Mouse (Mus musculus): ENCODE measurements at regions not wholly inside any gene's neighbourhood (a gene's known extent, or its start where the extent isn't known, plus 50 kb on each side); places are given as distances from the start of the nearest gene placed in this dataset.
"Not testable (repeated sequence)": the region's sequence is repeated elsewhere in the genome, so short reads cannot be mapped to it uniquely, and the experiment has no call there.

DNA sequence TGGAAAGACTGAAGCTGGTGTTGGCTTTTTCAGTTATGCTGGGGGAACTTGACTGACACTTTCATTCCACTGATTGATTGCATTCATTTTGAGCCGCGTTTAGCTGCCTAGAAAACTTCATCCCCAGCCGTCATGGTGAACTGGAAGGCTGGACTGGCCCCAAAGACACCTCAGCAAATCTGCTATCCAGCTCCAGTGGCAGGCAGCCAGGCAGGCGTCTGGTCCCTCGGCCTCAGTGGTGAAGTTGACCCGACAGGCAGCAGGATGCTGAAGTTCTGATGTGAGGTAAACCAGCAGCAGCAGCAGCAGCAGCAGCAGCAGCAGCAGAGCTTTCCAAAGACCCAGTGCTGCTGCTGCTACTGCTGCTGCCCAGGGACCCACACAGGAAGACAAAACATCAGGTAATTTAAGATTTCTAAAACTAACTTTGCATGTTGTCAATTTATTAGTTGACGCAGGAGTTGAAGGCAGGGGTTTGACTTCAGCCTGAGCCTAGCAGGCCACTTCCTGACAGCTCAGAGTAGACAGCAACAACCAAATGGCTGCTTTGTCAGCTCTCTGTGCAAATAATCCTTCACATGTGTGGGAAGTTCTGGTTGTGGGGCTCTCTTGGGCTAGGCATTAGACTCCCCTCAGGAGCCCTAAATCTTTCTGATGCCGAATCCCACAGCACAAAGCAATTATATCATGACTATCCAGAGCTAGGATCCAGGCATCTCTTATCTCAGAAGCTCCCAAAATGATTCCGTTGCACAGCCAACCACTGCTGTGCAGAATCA is 200.4 kb upstream of the Nhs start:
- ATAC-seq (replicated peaks; ENCODE audit: low read depth, poor library complexity, severe bottlenecking): no peak

DNA sequence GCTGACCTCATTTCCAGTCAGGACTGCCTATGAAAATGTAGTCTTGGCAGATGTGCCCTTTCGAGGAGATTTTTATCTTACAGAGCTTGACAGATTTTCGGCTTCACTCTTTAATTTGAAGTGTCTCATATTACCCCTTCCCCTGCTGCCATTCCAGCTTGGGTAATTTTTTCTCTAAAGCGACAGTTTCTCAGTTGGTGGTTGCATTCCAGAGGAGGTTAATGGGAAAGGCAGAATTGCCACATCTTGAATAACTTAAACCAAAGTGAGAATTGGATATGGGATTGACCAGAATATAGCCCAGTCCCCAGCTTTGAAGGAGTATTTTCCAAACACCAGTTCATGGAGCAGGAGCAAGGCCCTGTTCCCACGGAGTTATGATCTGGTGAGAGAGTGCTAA is 188.8 kb upstream of the Nhs start:
- no peak for ATAC-seq (replicated peaks; ENCODE audit: low read depth, poor library complexity, severe bottlenecking)

GRCm38 (mm10) chrX:162347886-162348285 is 188.4 kb upstream of the Nhs start:
- ATAC-seq (replicated peaks; ENCODE audit: low read depth, poor library complexity, severe bottlenecking): no peak

GRCm38 (mm10) chrX:162345497-162346143 is 186.1 kb upstream of the Nhs start:
- no peak for ATAC-seq (replicated peaks; ENCODE audit: low read depth, poor library complexity, severe bottlenecking)

- ATAC-seq (replicated peaks; ENCODE audit: low read depth, poor library complexity, severe bottlenecking): no peak
Measured at GRCm38 (mm10) chrX:162332121-162332520, 172.6 kb upstream of the Nhs start.

- no peak for ATAC-seq (replicated peaks; ENCODE audit: low read depth, poor library complexity, severe bottlenecking)
Measured at GRCm38 (mm10) chrX:162307646-162308045, 148.1 kb upstream of the Nhs start.

GRCm38 (mm10) chrX:162304145-162304544 is 144.6 kb upstream of the Nhs start:
- ATAC-seq (replicated peaks; ENCODE audit: low read depth, poor library complexity, severe bottlenecking): no peak

- ATAC-seq (replicated peaks; ENCODE audit: low read depth, poor library complexity, severe bottlenecking): no peak
Measured at GRCm38 (mm10) chrX:162302788-162303187, 143.3 kb upstream of the Nhs start.

DNA sequence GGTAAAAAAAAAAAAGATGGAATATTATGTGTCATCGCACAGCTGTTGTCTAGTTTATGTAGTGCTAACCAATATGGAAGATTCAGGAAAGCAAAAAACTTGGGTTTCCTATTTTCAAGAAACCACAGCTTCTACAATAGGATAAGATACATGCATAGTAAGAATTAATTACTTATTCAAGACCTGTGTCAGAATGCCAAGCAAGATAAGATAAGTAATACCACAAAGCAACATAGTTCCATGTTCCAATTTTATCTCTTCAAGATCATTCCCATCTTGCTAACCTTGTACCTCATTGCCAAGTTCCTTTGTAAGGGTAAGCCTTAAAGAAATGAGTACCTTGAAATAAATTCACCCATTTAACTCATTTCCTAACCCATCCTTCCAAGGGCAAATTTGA is 131.7 kb upstream of the Nhs start:
- ATAC-seq (replicated peaks; ENCODE audit: low read depth, poor library complexity, severe bottlenecking): no peak

DNA sequence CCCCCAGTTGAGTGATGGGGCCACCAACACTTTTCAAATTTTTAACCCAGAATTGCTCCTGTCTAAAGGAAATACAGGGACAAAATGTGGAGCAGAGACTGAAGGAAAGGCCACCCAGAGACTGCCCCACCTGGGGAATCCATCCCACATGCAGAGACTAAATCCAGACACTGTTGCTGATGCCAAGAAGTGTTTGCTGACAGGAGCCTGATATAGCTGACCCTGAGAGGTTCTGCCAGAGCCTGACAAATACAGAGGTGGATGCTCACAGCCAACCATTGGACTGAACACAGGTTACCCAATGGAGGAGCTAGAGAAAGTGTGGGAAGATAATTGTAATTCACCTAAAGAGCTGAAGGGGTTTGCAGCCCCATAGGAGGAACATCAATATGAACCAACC is 126.6 kb upstream of the Nhs start:
- not testable (repeated sequence) for ATAC-seq (replicated peaks; ENCODE audit: low read depth, poor library complexity, severe bottlenecking)

DNA sequence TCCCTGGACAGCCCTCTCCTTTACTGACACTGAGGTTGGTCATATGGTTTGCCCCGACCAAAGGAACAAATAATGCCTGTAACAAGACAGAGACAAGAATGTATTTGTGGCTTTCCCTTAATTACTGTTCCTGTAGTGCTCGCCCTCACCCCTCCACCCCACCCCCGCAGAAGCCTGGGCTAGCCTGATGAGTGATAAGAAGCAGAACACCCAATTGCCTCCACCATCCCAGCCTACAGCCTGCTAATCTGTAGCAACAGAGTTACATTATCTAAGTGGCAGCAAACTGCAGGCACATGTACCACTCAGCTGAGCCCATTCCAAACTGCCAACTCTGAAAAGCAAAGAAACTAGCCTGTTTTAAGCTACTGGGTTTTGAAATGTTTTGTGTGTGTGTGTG is 124.7 kb upstream of the Nhs start:
- peak; percentile 100 for ATAC-seq (replicated peaks; ENCODE audit: low read depth, poor library complexity, severe bottlenecking)

GRCm38 (mm10) chrX:162282690-162283089 is 123.2 kb upstream of the Nhs start:
- no peak for ATAC-seq (replicated peaks; ENCODE audit: low read depth, poor library complexity, severe bottlenecking)

DNA sequence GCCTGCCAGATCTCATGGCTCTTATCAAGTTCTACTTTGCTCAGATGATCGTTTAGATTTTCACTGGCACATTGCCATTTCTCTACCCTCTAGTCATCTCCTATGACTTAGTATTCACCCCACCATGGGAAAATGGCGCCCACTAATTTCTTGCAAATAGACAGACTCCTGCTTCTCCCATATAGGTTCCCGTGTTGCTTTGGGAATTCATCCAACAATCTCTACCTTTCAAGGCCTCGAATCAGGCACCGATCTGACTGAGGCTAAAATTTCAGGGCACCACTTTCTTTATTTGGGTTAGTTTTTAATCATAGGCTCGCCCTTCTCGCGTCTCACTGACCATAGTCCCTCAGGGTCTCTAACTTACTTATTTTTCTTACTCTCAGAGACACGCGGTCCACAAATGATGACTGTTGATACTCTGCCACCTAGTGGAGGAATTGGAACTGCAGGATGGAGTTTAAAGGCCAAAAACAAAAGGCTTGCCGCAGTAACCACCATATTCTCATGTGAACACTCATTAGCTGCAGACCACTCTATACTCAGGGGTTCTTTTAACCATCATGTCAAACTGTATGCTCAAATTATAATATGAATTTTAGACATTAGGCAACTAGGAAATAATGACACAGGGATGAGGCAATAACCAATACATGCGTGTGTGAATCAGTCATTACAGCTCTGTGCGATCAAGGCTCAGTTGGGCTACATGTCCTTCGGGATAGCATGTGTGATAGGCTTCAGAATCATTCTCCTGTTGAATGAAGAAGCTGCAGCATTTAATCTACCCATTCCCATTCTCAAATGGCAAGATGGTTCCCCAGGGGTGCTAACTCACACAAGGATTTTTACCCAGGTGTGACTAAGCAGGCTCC is 119.5 kb upstream of the Nhs start:
- peak; percentile 73 for ATAC-seq (replicated peaks; ENCODE audit: low read depth, poor library complexity, severe bottlenecking)

GRCm38 (mm10) chrX:162274581-162274980 is 115.1 kb upstream of the Nhs start:
- no peak for ATAC-seq (replicated peaks; ENCODE audit: low read depth, poor library complexity, severe bottlenecking)

DNA sequence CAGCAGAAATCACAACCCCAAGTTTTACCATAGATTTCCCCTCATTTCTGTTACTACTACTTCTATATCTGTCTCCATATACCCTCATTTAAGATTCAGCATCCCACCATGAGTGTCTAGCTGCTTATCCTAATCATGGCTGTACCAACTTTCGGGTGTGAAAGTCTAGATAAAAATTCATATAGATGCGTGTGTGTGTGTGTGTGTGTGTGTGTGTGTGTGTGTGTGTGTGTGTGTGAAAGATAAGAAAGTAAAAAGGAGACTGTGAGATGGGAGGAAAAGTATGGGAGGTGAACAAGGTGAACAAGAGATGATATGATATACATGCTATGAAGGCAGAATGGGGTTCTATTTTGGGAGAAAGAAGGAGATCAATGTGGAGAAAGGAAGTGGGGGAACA is 111.7 kb upstream of the Nhs start:
- no peak for ATAC-seq (replicated peaks; ENCODE audit: low read depth, poor library complexity, severe bottlenecking)

DNA sequence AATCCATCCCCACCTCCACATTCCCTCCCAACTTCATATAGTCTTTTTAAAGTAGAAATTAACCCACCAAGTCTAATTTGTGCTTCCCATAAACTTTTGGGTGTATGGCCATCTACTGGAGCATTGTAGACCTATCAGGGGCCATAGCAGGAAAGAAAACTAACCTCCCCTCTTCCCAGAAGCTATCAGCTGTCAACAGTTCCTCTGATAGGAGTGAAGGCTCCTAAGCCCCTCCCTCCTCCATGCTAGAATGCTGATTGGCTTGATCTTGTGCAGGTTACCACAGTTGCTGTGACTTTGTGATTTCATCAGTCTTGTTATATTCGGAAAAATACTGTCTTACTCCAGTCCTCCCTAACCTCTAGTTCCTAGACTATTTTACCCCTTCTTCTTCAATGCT is 109.4 kb upstream of the Nhs start:
- ATAC-seq (replicated peaks; ENCODE audit: low read depth, poor library complexity, severe bottlenecking): no peak

- no peak for ATAC-seq (replicated peaks; ENCODE audit: low read depth, poor library complexity, severe bottlenecking)
Measured at GRCm38 (mm10) chrX:162268112-162268511, 108.6 kb upstream of the Nhs start.

DNA sequence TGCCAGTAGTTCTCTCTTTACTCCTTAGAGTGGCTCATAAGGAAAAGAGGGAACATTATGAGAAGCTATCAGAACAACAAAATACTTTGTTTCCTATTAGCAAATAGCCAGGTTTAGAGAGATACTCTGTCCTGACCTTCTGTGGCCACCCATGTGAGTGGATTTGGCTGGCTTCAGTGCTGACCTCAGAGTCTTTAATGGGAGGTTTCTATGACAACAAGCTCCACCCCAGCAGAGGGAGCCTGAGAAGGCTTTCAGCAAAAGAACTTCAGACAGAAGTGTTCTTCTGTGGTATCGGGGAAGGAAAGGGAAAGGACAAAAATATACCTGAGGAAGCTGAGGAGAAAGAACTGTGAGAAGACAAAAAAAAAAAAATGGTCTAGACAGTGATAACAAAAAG is 108.1 kb upstream of the Nhs start:
- ATAC-seq (replicated peaks; ENCODE audit: low read depth, poor library complexity, severe bottlenecking): no peak

DNA sequence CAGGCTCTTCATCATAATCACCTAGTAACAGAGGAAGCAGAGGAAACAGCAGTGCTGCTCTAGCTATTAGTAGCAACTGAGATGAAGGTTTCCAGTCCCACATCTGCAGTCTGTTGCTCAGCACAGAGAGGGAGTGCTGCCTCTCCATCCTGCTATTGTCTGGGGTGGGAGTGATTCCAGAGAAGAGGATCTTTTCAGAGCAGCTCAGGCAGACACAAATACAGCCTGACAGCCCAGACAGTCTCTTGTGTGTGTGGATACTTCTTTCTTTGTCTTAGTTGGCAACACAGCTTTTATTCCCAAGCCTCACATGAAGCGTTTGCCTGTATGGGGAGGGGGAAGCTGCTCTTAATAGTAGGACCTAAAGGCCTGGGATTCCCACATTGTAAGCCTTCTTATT is 107.2 kb upstream of the Nhs start:
- no peak for ATAC-seq (replicated peaks; ENCODE audit: low read depth, poor library complexity, severe bottlenecking)

GRCm38 (mm10) chrX:162257398-162257797 is 97.9 kb upstream of the Nhs start:
- ATAC-seq (replicated peaks; ENCODE audit: low read depth, poor library complexity, severe bottlenecking): no peak

DNA sequence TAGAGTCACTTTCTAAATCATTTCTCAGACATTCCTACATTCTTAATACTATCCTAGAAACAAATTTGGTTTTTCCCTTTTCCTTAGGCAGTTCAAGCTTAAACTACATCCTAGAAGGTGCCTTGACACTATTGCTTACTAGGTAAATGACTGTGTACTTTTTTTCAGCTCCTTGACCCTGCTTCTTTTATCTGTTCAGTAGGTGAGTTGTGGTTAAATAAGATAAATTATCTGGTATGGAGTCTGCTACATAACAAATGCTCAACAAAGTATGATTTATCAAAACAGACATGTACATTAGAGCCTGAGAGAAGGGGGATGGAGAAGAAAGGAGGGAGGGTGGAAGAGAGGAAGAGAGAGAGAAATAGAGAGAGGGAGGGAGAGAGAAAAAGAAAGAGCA is 96.3 kb upstream of the Nhs start:
- no peak for ATAC-seq (replicated peaks; ENCODE audit: low read depth, poor library complexity, severe bottlenecking)

Data from common myeloid progenitor, adult 5-6 weeks (primary cell).